Mouse (Mus musculus) liver, adult 2 months (tissue): ENCODE data around the gene St6galnac1.

ENCODE experiments used
- CTCF ChIP-seq: fragments of 200-500 bp; IDR thresholded peaks from 2 replicates; pipeline ENCODE4 v1.5.1; 2011; ENCODE audit warnings: low read depth, low read length, control low read depth
- POLR2A ChIP-seq: fragments of 200-500 bp; IDR thresholded peaks from 2 replicates; pipeline ENCODE4 v1.6.1; 2011; ENCODE audit warnings: low read length, control low read depth; ENCODE audit not compliant: insufficient read depth; ENCODE audit errors: extremely low read depth

GRCm38 (mm10) chr11:116749733-116750132 lies 25.6 kb downstream of the St6galnac1 start:
- TF ChIP-seq CTCF (no peak), POLR2A (no peak)
